Mouse (Mus musculus) stomach, postnatal 0 days (tissue): ENCODE measurements around the gene Lbhd2.

ENCODE experiments used
- CTCF ChIP-seq: IDR thresholded peaks from 2 replicates; pipeline ENCODE4 v1.5.1; 2016; ENCODE audit warnings: antibody characterized with exemption, low read depth, mild to moderate bottlenecking, moderate library complexity
- EP300 ChIP-seq: optimal IDR thresholded peaks from 2 replicates; pipeline ENCODE3; 2016; ENCODE audit warnings: antibody characterized with exemption

DNA sequence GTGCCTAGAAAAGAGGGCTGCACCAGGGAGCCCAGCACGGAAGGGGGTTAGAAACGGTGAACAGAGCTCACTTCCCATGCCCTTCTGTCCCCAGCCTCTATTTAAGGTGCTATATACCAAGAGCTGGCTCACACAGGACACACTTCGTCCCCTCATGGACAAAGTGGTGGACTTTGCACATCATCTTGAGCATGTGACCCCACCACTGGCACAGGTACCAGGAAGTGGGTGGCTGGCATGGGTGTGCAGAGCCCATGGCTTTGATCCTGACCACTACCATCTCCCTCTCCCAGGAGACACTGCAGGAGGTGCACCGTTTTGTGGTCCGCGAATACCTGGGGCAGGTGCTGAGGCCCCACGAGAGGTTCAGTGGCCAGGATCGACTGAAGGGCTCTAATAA lies 21.8 kb downstream of the Lbhd2 start:
- TF ChIP-seq EP300 (no peak), CTCF (no peak)
